Mouse (Mus musculus) embryonic facial prominence, embryonic 13.5 days (tissue): ENCODE data around the gene Slc25a14. TPM values are rescaled to one million over a fixed set of nuclear protein-coding genes. Genes with fewer than 3 reads are reported as not detected.

Experiments used
- ATAC-seq: fragments of 200-750 bp; cut with Nextera tagmentation; 2 replicates; pipeline ENCODE4 v1.8.0; 2017; ENCODE audit warnings: low read depth; ENCODE audit not compliant: insufficient number of reproducible peaks, insufficient read depth, low FRiP score, low TSS enrichment
- H3K27ac ChIP-seq: fragments of 300-500 bp; sonication (generic); 2 replicates; pipeline ENCODE4 v1.5.1; 2015; ENCODE audit warnings: moderate library complexity, mild to moderate bottlenecking, inconsistent platforms
- H3K27me3 ChIP-seq: fragments of 300-500 bp; sonication (generic); 2 replicates; pipeline ENCODE4 v1.6.1; 2015; ENCODE audit warnings: mild to moderate bottlenecking, inconsistent platforms
- H3K36me3 ChIP-seq: fragments of 300-500 bp; sonication (generic); 2 replicates; pipeline ENCODE4 v1.6.1; 2015; ENCODE audit warnings: mild to moderate bottlenecking, inconsistent platforms
- H3K4me1 ChIP-seq: fragments of 300-500 bp; sonication (generic); 2 replicates; pipeline ENCODE4 v1.6.1; 2015; ENCODE audit warnings: inconsistent platforms
- H3K4me2 ChIP-seq: fragments of 300-500 bp; sonication (generic); 2 replicates; pipeline ENCODE4 v1.6.1; 2015; ENCODE audit warnings: moderate library complexity, mild to moderate bottlenecking, inconsistent platforms
- H3K4me3 ChIP-seq: fragments of 300-500 bp; sonication (generic); 2 replicates; pipeline ENCODE4 v1.5.1; 2015; ENCODE audit warnings: mild to moderate bottlenecking, inconsistent platforms
- H3K9ac ChIP-seq: fragments of 300-500 bp; sonication (generic); 2 replicates; pipeline ENCODE4 v1.6.1; 2015; ENCODE audit warnings: mild to moderate bottlenecking, inconsistent platforms
- H3K9me3 ChIP-seq: fragments of 300-500 bp; sonication (generic); 2 replicates; pipeline ENCODE4 v1.6.1; 2016; ENCODE audit warnings: inconsistent platforms
- WGBS: fragments of 180-500 bp; shearing (Covaris S2); methylation state at CpG from one replicate; pipeline ENCODE4 v1.1.7; 2015; ENCODE audit warnings: mixed read lengths; 5-methylcytosine and 5-hydroxymethylcytosine counted together
- polyA plus RNA-seq: library from polyadenylated mRNA; unstranded; fragments of >200 nt; fragmentation: Nextera tagmentation; extraction: Ambion mirVana; gene quantifications from 2 replicates; pipeline ENCODE4 v1.2.1, GENCODE M21; 2015

The Slc25a14 gene
- 15.3 and 19.7 TPM in 2 replicates for polyA plus RNA-seq

- peak; percentile 92 for ATAC-seq
- Histone ChIP-seq H3K4me3 (peak within 1 kb of the TSS; percentile 55), H3K9ac (peak within 1 kb of the TSS; percentile 68), H3K9me3 (no peaks in the 10 kb centered on the region), H3K27ac (peak within 1 kb of the TSS; percentile 71), H3K27me3 (no peaks in the 10 kb centered on the region), H3K4me2 (peak within 1 kb of the TSS; percentile 59), H3K4me1 (no peaks in the 10 kb centered on the region), H3K36me3 (no peaks in the 10 kb centered on the region)
- 20% methylated on average over 38 of the region's 38 CpGs for WGBS
These were observed at the start of gene Slc25a14 for GRCm38 (mm10) chrX:48623379-48624053. TSS of gene Slc25a14 (plus strand) at chrX:48623413.

DNA sequence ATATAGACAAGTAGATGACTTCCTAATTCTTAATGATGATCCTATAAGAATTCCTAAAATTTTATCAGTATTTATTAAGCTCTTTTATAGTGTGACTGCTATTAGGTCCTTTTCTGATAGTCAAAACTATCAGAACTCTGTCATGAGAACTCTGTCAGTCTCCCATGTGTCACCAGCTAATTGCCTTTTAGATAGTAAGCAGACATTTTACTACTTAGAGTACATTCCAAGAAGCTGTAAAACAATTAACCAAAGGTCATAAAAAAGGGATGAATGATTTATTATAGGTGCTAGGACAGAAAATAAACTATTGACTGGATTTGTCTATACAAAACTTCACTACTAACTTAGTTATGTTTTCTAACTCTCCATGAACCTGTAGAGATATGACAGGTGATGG is 39.9 kb upstream of the Slc25a14 start:
- no peaks in the 10 kb centered on the region for H3K27me3 ChIP-seq
- H3K4me3 ChIP-seq: no peak overlapping the region
- no peak overlapping the region for H3K27ac ChIP-seq
- no peak overlapping the region for H3K9ac ChIP-seq
- no peaks in the 10 kb centered on the region for H3K4me1 ChIP-seq
- no peak overlapping the region for H3K4me2 ChIP-seq
- H3K36me3 ChIP-seq: peaks cover 23% of the 10 kb centered on the region
- H3K9me3 ChIP-seq: no peaks in the 10 kb centered on the region
- ATAC-seq: no peak

DNA sequence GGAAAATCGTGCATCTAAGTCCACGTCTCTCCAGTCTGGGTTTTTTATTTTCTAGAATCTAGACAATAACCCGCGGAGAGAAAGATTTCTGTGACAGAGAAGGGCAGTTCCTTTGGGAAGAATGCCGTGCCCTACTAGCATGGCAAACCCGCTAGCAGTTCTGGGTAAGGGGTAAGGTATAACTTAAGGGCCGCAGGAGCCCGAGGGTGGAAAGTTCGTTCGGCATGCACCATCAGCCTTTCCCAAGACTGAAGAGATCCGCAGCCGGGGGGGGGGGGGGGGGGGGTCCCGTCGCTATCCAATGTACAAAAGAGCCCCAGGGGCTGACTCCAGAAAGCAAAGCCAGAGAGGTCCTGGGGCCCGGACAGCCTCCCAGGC is 29.5 kb upstream of the Slc25a14 start:
- H3K9ac ChIP-seq: peak overlapping the region; percentile 84
- H3K9me3 ChIP-seq: no peaks in the 10 kb centered on the region
- H3K4me2 ChIP-seq: peak overlapping the region; percentile 57
- no peak for ATAC-seq
- peaks cover 15% of the 10 kb centered on the region for H3K36me3 ChIP-seq
- H3K4me1 ChIP-seq: no peaks in the 10 kb centered on the region
- peak overlapping the region; percentile 84 for H3K27ac ChIP-seq
- WGBS: 23% methylated on average over 15 of the region's 15 CpGs
- H3K27me3 ChIP-seq: no peaks in the 10 kb centered on the region
- peak overlapping the region; percentile 61 for H3K4me3 ChIP-seq

DNA sequence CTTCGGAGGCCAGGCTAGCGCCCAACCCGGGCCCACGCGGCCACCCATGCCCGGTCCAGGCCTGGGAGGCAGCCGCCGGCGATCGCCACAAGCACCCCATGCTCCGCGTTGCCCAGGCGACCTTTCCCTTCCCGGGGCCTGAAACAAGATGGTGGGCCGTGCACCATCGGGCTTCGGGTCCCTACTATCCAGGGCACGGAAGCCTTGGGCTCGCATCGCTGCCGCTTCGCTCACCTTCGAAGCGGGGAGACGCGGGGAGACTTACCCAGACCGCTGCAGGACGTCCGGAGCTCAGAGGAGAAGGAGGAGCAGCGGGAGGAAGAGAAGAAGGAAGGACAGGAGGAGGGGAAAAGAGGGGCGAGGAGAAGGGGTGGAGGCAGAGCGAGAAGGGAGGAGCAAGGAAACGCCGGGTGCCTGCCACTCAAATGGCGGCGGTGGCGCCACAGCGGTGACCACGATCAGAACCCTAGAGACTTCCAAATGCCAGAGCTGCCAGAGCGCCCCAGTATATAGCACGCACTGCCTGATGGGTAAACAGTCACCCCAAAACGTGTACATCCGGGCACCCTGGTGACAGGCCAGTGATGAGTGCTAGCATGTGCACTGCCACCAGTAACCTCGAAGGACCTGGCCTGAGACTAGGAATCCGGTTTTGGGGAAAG is 29.0 kb upstream of the Slc25a14 start, which contains the start of gene Zfp280c:
TSS of gene Zfp280c (minus strand) at position 406 of the 662 bp plus-strand sequence.
- Histone ChIP-seq H3K4me3 (peak within 1 kb of the TSS; percentile 61), H3K9ac (peak within 1 kb of the TSS; percentile 84), H3K27me3 (no peaks in the 10 kb centered on the region), H3K4me2 (peak within 1 kb of the TSS; percentile 57), H3K9me3 (no peaks in the 10 kb centered on the region), H3K4me1 (no peaks in the 10 kb centered on the region), H3K36me3 (peaks cover 15% of the 10 kb centered on the region), H3K27ac (peak within 1 kb of the TSS; percentile 84)
- ATAC-seq: peak; percentile 81
- 18% methylated on average over 45 of the region's 45 CpGs for WGBS

DNA sequence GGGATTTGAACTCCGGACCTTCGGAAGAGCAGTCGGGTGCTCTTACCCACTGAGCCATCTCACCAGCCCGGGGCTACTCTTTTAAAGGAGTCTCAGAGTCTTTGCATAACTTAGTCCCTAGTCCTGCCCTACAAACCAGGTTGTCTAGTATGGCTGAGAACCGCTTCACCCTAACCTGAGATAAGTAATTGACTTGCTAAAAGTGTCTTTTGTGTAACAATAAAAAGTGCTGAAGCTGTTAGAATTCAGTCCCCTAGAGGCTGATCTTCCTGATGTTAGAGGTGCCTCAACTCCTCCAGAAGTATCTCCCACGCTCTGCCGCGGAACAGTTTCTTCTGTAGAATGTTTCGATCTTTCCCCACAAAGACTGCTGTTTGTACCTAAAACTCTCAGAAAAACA is 27.2 kb upstream of the Slc25a14 start:
- H3K36me3 ChIP-seq: peaks cover 1% of the 10 kb centered on the region
- H3K4me3 ChIP-seq: no peak overlapping the region
- no peak overlapping the region for H3K9ac ChIP-seq
- WGBS: 73% methylated on average over 9 of the region's 9 CpGs
- no peak for ATAC-seq
- H3K27ac ChIP-seq: no peak overlapping the region
- no peaks in the 10 kb centered on the region for H3K9me3 ChIP-seq
- H3K4me1 ChIP-seq: no peaks in the 10 kb centered on the region
- no peaks in the 10 kb centered on the region for H3K27me3 ChIP-seq
- no peak overlapping the region for H3K4me2 ChIP-seq

- Histone ChIP-seq H3K4me1 (no peaks in the 10 kb centered on the region), H3K9me3 (no peaks in the 10 kb centered on the region), H3K27ac (no peak overlapping the region), H3K9ac (no peak overlapping the region), H3K27me3 (no peaks in the 10 kb centered on the region), H3K4me2 (no peak overlapping the region), H3K4me3 (no peak overlapping the region), H3K36me3 (no peaks in the 10 kb centered on the region)
- 90% methylated on average over 5 of the region's 5 CpGs for whole genome bisulfite sequencing
- ATAC-seq: no peak
These were observed 26.3 kb upstream of the Slc25a14 start for GRCm38 (mm10) chrX:48596906-48597305.

GRCm38 (mm10) chrX:48604872-48605271 is 18.3 kb upstream of the Slc25a14 start:
- no peaks in the 10 kb centered on the region for H3K36me3 ChIP-seq
- 70% methylated on average over 2 of the region's 2 CpGs for WGBS
- H3K4me1 ChIP-seq: no peaks in the 10 kb centered on the region
- no peak overlapping the region for H3K9ac ChIP-seq
- H3K4me2 ChIP-seq: no peak overlapping the region
- no peaks in the 10 kb centered on the region for H3K27me3 ChIP-seq
- no peak overlapping the region for H3K27ac ChIP-seq
- H3K4me3 ChIP-seq: no peak overlapping the region
- H3K9me3 ChIP-seq: no peaks in the 10 kb centered on the region
- ATAC-seq: no peak

DNA sequence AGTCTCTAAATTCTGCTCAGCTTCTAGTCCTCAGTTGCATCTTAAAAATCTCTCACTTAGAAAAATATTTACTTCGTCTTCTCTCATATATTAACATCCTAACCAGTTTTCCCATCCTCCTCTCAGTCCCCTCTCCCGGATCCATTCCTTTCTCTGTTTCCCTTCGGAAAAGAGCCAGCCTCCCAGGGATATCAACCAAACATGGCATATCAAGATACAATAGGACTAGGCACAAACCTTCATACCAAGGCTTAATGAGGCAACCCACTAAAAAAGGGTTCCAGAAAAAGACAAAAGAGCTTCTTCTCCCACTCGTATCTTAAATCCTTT is 199 bp upstream of the Slc25a14 start:
- Histone ChIP-seq H3K27ac (peak overlapping the region; percentile 71), H3K36me3 (no peaks in the 10 kb centered on the region), H3K27me3 (no peaks in the 10 kb centered on the region), H3K4me1 (no peaks in the 10 kb centered on the region), H3K4me3 (peak overlapping the region; percentile 55), H3K9ac (peak overlapping the region; percentile 68), H3K4me2 (peak overlapping the region; percentile 59), H3K9me3 (no peaks in the 10 kb centered on the region)
- ATAC-seq: no peak
- WGBS: 28% methylated on average over 4 of the region's 4 CpGs

GRCm38 (mm10) chrX:48624054-48624420 is 824 bp downstream of the Slc25a14 start:
- no peaks in the 10 kb centered on the region for H3K27me3 ChIP-seq
- H3K4me1 ChIP-seq: no peaks in the 10 kb centered on the region
- no peak for ATAC-seq
- 17% methylated on average over 9 of the region's 9 CpGs for WGBS
- H3K4me2 ChIP-seq: peak overlapping the region; percentile 59
- no peaks in the 10 kb centered on the region for H3K36me3 ChIP-seq
- peak overlapping the region; percentile 68 for H3K9ac ChIP-seq
- peak overlapping the region; percentile 71 for H3K27ac ChIP-seq
- peak overlapping the region; percentile 55 for H3K4me3 ChIP-seq
- H3K9me3 ChIP-seq: no peaks in the 10 kb centered on the region

- Histone ChIP-seq H3K27ac (no peak overlapping the region), H3K4me3 (no peak overlapping the region), H3K4me2 (no peak overlapping the region), H3K9me3 (no peaks in the 10 kb centered on the region), H3K4me1 (no peaks in the 10 kb centered on the region), H3K36me3 (0 out of 2 replicates have a peak, but pooled peaks cover 6% of the 10 kb centered on the region), H3K27me3 (no peaks in the 10 kb centered on the region), H3K9ac (no peak overlapping the region)
- WGBS: 65% methylated on average over 2 of the region's 2 CpGs
- ATAC-seq: no peak
These were observed 13.8 kb downstream of the Slc25a14 start for GRCm38 (mm10) chrX:48637032-48637431.

- Histone ChIP-seq H3K4me3 (no peak overlapping the region), H3K9ac (no peak overlapping the region), H3K27ac (no peak overlapping the region), H3K4me1 (no peaks in the 10 kb centered on the region), H3K4me2 (no peak overlapping the region), H3K9me3 (no peaks in the 10 kb centered on the region), H3K36me3 (no peaks in the 10 kb centered on the region), H3K27me3 (no peaks in the 10 kb centered on the region)
- 84% methylated on average over 2 of the region's 2 CpGs for WGBS
- no peak for ATAC-seq
These were observed 20.9 kb downstream of the Slc25a14 start for GRCm38 (mm10) chrX:48644122-48644521.

- Histone ChIP-seq H3K4me2 (no peak overlapping the region), H3K9ac (no peak overlapping the region), H3K27me3 (no peaks in the 10 kb centered on the region), H3K27ac (no peak overlapping the region), H3K4me1 (no peaks in the 10 kb centered on the region), H3K36me3 (no peaks in the 10 kb centered on the region), H3K9me3 (no peaks in the 10 kb centered on the region), H3K4me3 (no peak overlapping the region)
- no peak for ATAC-seq
- WGBS: 43% methylated on average over 6 of the region's 6 CpGs
These were observed 43.6 kb downstream of the Slc25a14 start for GRCm38 (mm10) chrX:48666807-48667206.
